Mouse (Mus musculus) urinary bladder, adult 18-20 months (tissue): ENCODE data around the gene 9030612E09Rik.

Experiments
- DNase-seq, 2 experiments: peaks; one replicate each; pipeline ENCODE4 v3.0.0; 2022; ENCODE audit warnings: low spot score in 2 of 2, mixed read lengths in 2 of 2

9030612E09Rik gene

DNA sequence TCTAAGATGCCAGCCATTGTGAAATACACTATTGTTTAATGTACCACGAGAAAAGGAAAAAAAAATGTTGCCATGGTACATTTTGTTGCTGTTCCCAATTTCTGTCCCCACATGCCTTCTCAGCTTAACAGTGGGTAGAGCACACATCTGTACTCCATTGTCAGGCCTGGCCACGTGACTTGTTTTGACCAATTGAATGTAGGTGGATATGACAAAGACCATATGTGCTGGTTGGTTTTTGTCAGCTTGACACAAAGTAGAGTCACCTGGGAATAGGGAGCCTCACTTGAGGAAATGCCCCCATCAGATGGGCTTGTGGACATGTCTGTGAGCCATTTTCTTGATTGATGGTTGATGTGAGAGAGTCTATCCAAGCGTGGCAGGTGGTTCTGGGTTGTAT lies 29.4 kb downstream of the 9030612E09Rik start:
- no peak for DNase-seq

GRCm38 (mm10) chr10:43211866-43212265 lies 37.4 kb downstream of the 9030612E09Rik start:
- DNase-seq, result no peak

- DNase-seq, result no peak
Observed at GRCm38 (mm10) chr10:43217361-43217900, 42.9 kb downstream of the 9030612E09Rik start.

- DNase-seq, result no peak
Observed at GRCm38 (mm10) chr10:43220479-43220878, 46.0 kb downstream of the 9030612E09Rik start.

DNA sequence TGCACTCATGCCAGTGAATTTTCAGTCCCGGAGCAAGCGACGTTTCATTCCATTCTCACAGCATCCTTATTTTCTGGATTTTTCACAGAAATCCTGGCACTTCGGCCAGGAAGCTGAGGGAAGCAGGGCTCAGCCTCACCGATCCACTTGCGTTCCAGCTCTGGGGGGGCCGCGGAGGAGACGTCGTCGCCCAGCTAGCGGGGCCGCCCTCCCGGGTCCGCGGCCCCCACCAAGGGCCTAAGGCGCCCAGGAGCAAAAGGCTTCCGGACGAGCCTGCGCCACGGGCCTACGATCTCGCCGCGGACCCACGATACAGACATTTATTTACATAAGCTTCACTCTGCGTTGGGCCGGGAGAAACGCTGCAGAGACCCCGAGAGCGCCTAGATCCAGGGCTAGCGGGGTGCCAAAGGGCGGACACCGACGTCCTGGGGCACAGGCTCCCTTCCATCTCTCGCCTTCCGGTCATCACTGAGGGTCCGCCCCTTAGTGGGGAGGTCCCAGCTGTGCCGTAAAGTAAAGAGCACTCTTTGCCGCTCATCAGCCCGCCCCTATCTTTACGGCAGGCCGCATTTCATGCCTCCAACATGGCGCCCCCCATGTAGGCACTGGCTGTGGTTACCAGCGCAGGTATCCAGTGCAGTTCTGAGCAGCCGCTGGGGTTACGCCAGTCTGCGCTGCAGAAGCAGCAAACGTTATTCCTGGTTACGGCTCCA lies 46.6 kb downstream of the 9030612E09Rik start, which contains the start of gene Pdss2:
Gene Pdss2 (plus strand): TSS at position 577 of the 716 bp plus-strand sequence.
- peak; percentile 88 to 92 for DNase-seq

GRCm38 (mm10) chr10:43221659-43222058 lies 47.2 kb downstream of the 9030612E09Rik start:
- no peak for DNase-seq

DNA sequence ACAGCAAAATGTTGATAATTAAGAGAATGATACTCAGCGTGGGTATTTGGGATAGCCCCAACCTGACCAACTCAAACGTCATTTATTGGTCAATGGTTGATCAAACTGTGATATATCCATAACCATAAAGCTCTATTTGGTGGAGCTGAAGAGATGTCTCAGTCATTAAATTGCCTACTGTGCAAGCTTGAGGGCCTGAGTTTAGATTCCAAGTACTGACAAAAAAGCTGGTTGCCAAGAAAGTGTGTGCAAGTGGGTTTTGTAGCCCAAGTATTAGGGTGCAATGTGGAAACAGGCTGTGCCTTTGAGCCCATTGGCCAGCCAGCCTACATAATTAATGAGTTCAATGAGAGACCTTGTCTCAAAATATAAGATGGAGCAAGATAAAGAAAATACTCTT lies 48.9 kb downstream of the 9030612E09Rik start:
- DNase-seq, result no peak
